In genomic region chr19:46960101-46961046, GRCm38 (mm10) we compare ENCODE assay signal across 8 mouse cellular contexts. TPM values are rescaled to one million over a fixed set of nuclear protein-coding genes. Genes with fewer than 3 reads are reported as not detected.
DNase-seq lines count a peak whose midpoint lies in the region; ATAC-seq and TF ChIP-seq lines count a peak whose summit lies in the region.

No protein-coding gene starts in this region.

- peaks cover 49% of the 10 kb centered on the region for H3K4me1 ChIP-seq in lung, embryonic 15.5 days
- peaks cover 33% of the 10 kb centered on the region for H3K4me1 ChIP-seq in embryonic facial prominence, embryonic 13.5 days
- peaks cover 13% of the 10 kb centered on the region for H3K4me1 ChIP-seq in intestine, embryonic 16.5 days (ENCODE audit: control insufficient read depth, insufficient read depth, low read length)
- peaks cover 6% of the 10 kb centered on the region for H3K4me1 ChIP-seq in olfactory bulb, adult 2 months (ENCODE audit: control insufficient read depth, insufficient read depth, low read length)

- peak overlapping the region; percentile 91 for H3K4me3 ChIP-seq in lung, embryonic 15.5 days
- H3K4me3 ChIP-seq in embryonic facial prominence, embryonic 13.5 days: peak overlapping the region; percentile 78
- peak overlapping the region; percentile 83 for H3K4me3 ChIP-seq in intestine, embryonic 16.5 days (ENCODE audit: low read length)
- H3K4me3 ChIP-seq in olfactory bulb, adult 2 months (ENCODE audit: insufficient read depth, low read depth, low read length): peak overlapping the region; percentile 58

- TF ChIP-seq POLR2A in olfactory bulb, adult 2 months (IDR thresholded peaks at IDR 0.05; ENCODE audit: insufficient read depth, low read depth, low read length): no peak

- H3K36me3 ChIP-seq in lung, embryonic 15.5 days: 0 out of 2 replicates have a peak, but pooled peaks cover 2% of the 10 kb centered on the region
- no peaks in the 10 kb centered on the region for H3K36me3 ChIP-seq in embryonic facial prominence, embryonic 13.5 days
- H3K36me3 ChIP-seq in intestine, embryonic 16.5 days (ENCODE audit: control insufficient read depth, insufficient read depth, low read length): 0 out of 2 replicates have a peak, but pooled peaks cover 3% of the 10 kb centered on the region

- H3K4me2 ChIP-seq in lung, embryonic 15.5 days: peak overlapping the region; percentile 76
- H3K4me2 ChIP-seq in embryonic facial prominence, embryonic 13.5 days: peak overlapping the region; percentile 63
- peak overlapping the region; percentile 70 for H3K4me2 ChIP-seq in intestine, embryonic 16.5 days (ENCODE audit: low read depth, low read length)

- 58% methylated on average over 13 of the region's 13 CpGs for WGBS in lung, embryonic 15.5 days
- 68% methylated on average over 13 of the region's 13 CpGs for WGBS in embryonic facial prominence, embryonic 13.5 days
- 69% methylated on average over 13 of the region's 13 CpGs for WGBS in intestine, embryonic 16.5 days
- WGBS in olfactory bulb, adult 2 months: 69% methylated on average over 13 of the region's 13 CpGs

- H3K27me3 ChIP-seq in lung, embryonic 15.5 days: no peaks in the 10 kb centered on the region
- no peaks in the 10 kb centered on the region for H3K27me3 ChIP-seq in embryonic facial prominence, embryonic 13.5 days
- no peaks in the 10 kb centered on the region for H3K27me3 ChIP-seq in intestine, embryonic 16.5 days (replicated peaks; ENCODE audit: control insufficient read depth, insufficient read depth, low read length)

- H3K9ac ChIP-seq in lung, embryonic 15.5 days: peak overlapping the region; percentile 92
- H3K9ac ChIP-seq in embryonic facial prominence, embryonic 13.5 days: peak overlapping the region; percentile 92
- H3K9ac ChIP-seq in intestine, embryonic 16.5 days (ENCODE audit: low read depth, low read length): peak overlapping the region; percentile 92

- no peaks in the 10 kb centered on the region for H3K9me3 ChIP-seq in lung, embryonic 15.5 days
- no peaks in the 10 kb centered on the region for H3K9me3 ChIP-seq in embryonic facial prominence, embryonic 13.5 days
- H3K9me3 ChIP-seq in intestine, embryonic 16.5 days (ENCODE audit: control insufficient read depth, low read length): no peaks in the 10 kb centered on the region

- no peak for ATAC-seq in lung, embryonic 15.5 days (ENCODE audit: borderline replicate concordance, extremely low read depth, low FRiP score, low TSS enrichment)
- ATAC-seq in embryonic facial prominence, embryonic 13.5 days (ENCODE audit: insufficient number of reproducible peaks, insufficient read depth, low FRiP score, low TSS enrichment, low read depth): no peak
- no peak for ATAC-seq in intestine, embryonic 16.5 days

- TF ChIP-seq CTCF in olfactory bulb, adult 2 months (IDR thresholded peaks at IDR 0.05; ENCODE audit: insufficient read depth, low read depth, low read length): no peak

- DNase-seq in lung, postnatal 14 days: no peak
- no peak for DNase-seq in cerebellum, adult 8-10 months
- DNase-seq in kidney, adult 9 months: no peak
- no peak for DNase-seq in right cerebral cortex, postnatal 10 days (ENCODE audit: low spot score in 2 of 2)

- peak overlapping the region; percentile 99; the same call in 1 of the 2 replicates for H3K27ac ChIP-seq in lung, embryonic 15.5 days
- H3K27ac ChIP-seq in embryonic facial prominence, embryonic 13.5 days: peak overlapping the region; percentile 12; the same call in 1 of the 2 replicates
- H3K27ac ChIP-seq in intestine, embryonic 16.5 days (ENCODE audit: low read length): no peak overlapping the region; the same call in 1 of the 2 replicates
- peak overlapping the region; percentile 89 for H3K27ac ChIP-seq in olfactory bulb, adult 2 months (ENCODE audit: insufficient read depth, low read depth, low read length)

RNA-seq across cellular contexts. Expression of gene Ina, which starts 54.1 kb away (rescaled TPM):
- polyA plus RNA-seq in lung, embryonic 15.5 days (2015; fragmentation: Nextera tagmentation; extraction: Ambion mirVana): 1.0 and 2.3 TPM in 2 replicates
- polyA plus RNA-seq in embryonic facial prominence, embryonic 13.5 days (2015; fragmentation: Nextera tagmentation; extraction: Ambion mirVana): 8.4 TPM in 2 replicates
- polyA plus RNA-seq in intestine, embryonic 16.5 days (2015; fragmentation: Nextera tagmentation; extraction: Ambion mirVana): 5.6 and 7.9 TPM in 2 replicates
- not detected in 2 replicates for polyA plus RNA-seq in olfactory bulb, adult 2 months (2012; ENCODE audit: insufficient read depth, insufficient read length, low replicate concordance, missing spikeins)

RNA-seq across cellular contexts. Expression of gene Nt5c2, which starts 54.6 kb away (rescaled TPM):
- polyA plus RNA-seq in lung, embryonic 15.5 days (2015; fragmentation: Nextera tagmentation; extraction: Ambion mirVana): 85.4 and 86.0 TPM in 2 replicates
- 69.1 and 77.3 TPM in 2 replicates for polyA plus RNA-seq in embryonic facial prominence, embryonic 13.5 days (2015; fragmentation: Nextera tagmentation; extraction: Ambion mirVana)
- 37.6 and 45.3 TPM in 2 replicates for polyA plus RNA-seq in intestine, embryonic 16.5 days (2015; fragmentation: Nextera tagmentation; extraction: Ambion mirVana)
- not detected in 2 replicates for polyA plus RNA-seq in olfactory bulb, adult 2 months (2012; ENCODE audit: insufficient read depth, insufficient read length, low replicate concordance, missing spikeins)
